Mouse (Mus musculus) liver, postnatal 0 days (tissue): ENCODE data around the gene Hoxa2. TPM values are rescaled to one million over a fixed set of nuclear protein-coding genes. Genes with fewer than 3 reads are reported as not detected.

Source experiments
- ATAC-seq: fragments of 200-750 bp; cut with Nextera tagmentation; 2 replicates; pipeline ENCODE4 v1.8.0; 2017; ENCODE audit warnings: mild to moderate bottlenecking, moderate library complexity
- DNase-seq: peaks from one replicate; pipeline ENCODE4 v3.0.0-alpha.2; 2016
- H3K27ac ChIP-seq: fragments of 300-500 bp; sonication (generic); 2 replicates; pipeline ENCODE4 v1.5.1; 2014; ENCODE audit warnings: antibody characterized with exemption, moderate library complexity, mild to moderate bottlenecking, low read depth
- H3K27me3 ChIP-seq: fragments of 300-500 bp; sonication (generic); 2 replicates; pipeline ENCODE4 v1.6.1; 2014; ENCODE audit warnings: low read length, control low read depth, mixed read lengths; ENCODE audit not compliant: insufficient read depth
- H3K36me3 ChIP-seq: fragments of 300-500 bp; sonication (generic); replicated peaks from 2 replicates; pipeline ENCODE4 v1.6.1; 2014; ENCODE audit warnings: mild to moderate bottlenecking, control low read depth, low read length, moderate library complexity, mixed read lengths; ENCODE audit not compliant: insufficient read depth
- H3K4me1 ChIP-seq: fragments of 300-500 bp; sonication (generic); 2 replicates; pipeline ENCODE4 v1.6.1; 2014; ENCODE audit warnings: antibody characterized with exemption, mild to moderate bottlenecking, control low read depth; ENCODE audit not compliant: insufficient read depth
- H3K4me2 ChIP-seq: fragments of 300-500 bp; sonication (generic); 2 replicates; pipeline ENCODE4 v1.6.1; 2014; ENCODE audit warnings: low read depth, mild to moderate bottlenecking, low read length, moderate library complexity, mixed read lengths
- H3K4me3 ChIP-seq: fragments of 300-500 bp; sonication (generic); 2 replicates; pipeline ENCODE4 v1.5.1; 2014; ENCODE audit warnings: low read depth, low read length
- H3K9ac ChIP-seq: fragments of 300-500 bp; sonication (generic); replicated peaks from 2 replicates; pipeline ENCODE4 v1.6.1; 2014; ENCODE audit warnings: mild to moderate bottlenecking, moderate library complexity
- H3K9me3 ChIP-seq: fragments of 300-500 bp; sonication (generic); 2 replicates; pipeline ENCODE4 v1.6.1; 2016; ENCODE audit warnings: mild to moderate bottlenecking, control low read depth, low read length, mixed read lengths
- CTCF ChIP-seq: sonication (generic); IDR thresholded peaks from 2 replicates; pipeline ENCODE4 v1.5.1; 2016; ENCODE audit warnings: antibody characterized with exemption, low read depth
- EP300 ChIP-seq: IDR thresholded peaks from 2 replicates; pipeline ENCODE4 v1.6.1; 2016; ENCODE audit warnings: antibody characterized with exemption, low read depth, mild to moderate bottlenecking
- WGBS: fragments of 180-500 bp; shearing (Covaris S2); extraction: QIAGEN DNeasy Blood & Tissue Kit; methylation state at CpG from one replicate; pipeline ENCODE4 v1.1.7; 2014; ENCODE audit not compliant: insufficient replicate concordance; 5-methylcytosine and 5-hydroxymethylcytosine counted together
- polyA plus RNA-seq: library from polyadenylated mRNA; unstranded; fragments of >200 nt; fragmentation: Nextera tagmentation; extraction: Ambion mirVana; gene quantifications from 2 replicates; pipeline ENCODE4 v1.2.1, GENCODE M21; 2015

The Hoxa2 gene
- polyA plus RNA-seq, 1 experiment from 2014 or later: 0.39 TPM

- H3K27ac ChIP-seq: no peak overlapping the region
- H3K9me3 ChIP-seq: no peaks in the 10 kb centered on the region
- peaks cover 8% of the 10 kb centered on the region; the same call in 1 of the 2 replicates for H3K4me1 ChIP-seq
- H3K4me3 ChIP-seq: no peak overlapping the region
- DNase-seq (no peak), ATAC-seq (no peak)
- no peak overlapping the region for H3K9ac ChIP-seq
- H3K4me2 ChIP-seq: no peak overlapping the region
- peaks cover 53% of the 10 kb centered on the region for H3K27me3 ChIP-seq
- H3K36me3 ChIP-seq: no peaks in the 10 kb centered on the region
- no peak for TF ChIP-seq CTCF
- TF ChIP-seq EP300: no peak
- 75% methylated on average over 1 of the region's 1 CpGs for WGBS
Measured at GRCm38 (mm10) chr6:52182793-52183192, 18.2 kb upstream of the Hoxa2 start.

GRCm38 (mm10) chr6:52182030-52182429 is 17.4 kb upstream of the Hoxa2 start:
- ATAC-seq: no peak
- 48% methylated on average over 2 of the region's 2 CpGs for WGBS
- Histone ChIP-seq H3K9ac (no peak overlapping the region), H3K27me3 (peaks cover 53% of the 10 kb centered on the region), H3K27ac (no peak overlapping the region), H3K4me2 (no peak overlapping the region), H3K9me3 (no peaks in the 10 kb centered on the region), H3K4me1 (peaks cover 8% of the 10 kb centered on the region; the same call in 1 of the 2 replicates), H3K36me3 (no peaks in the 10 kb centered on the region), H3K4me3 (no peak overlapping the region)
- no peak for DNase-seq
- TF ChIP-seq CTCF: no peak
- TF ChIP-seq EP300: no peak

GRCm38 (mm10) chr6:52180726-52181125 is 16.1 kb upstream of the Hoxa2 start:
- 71% methylated on average over 3 of the region's 3 CpGs for WGBS
- Histone ChIP-seq H3K9me3 (no peaks in the 10 kb centered on the region), H3K4me3 (no peak overlapping the region), H3K36me3 (no peaks in the 10 kb centered on the region), H3K4me1 (peaks cover 8% of the 10 kb centered on the region; the same call in 1 of the 2 replicates), H3K27me3 (peaks cover 53% of the 10 kb centered on the region), H3K9ac (no peak overlapping the region), H3K27ac (no peak overlapping the region), H3K4me2 (no peak overlapping the region)
- TF ChIP-seq CTCF: no peak
- TF ChIP-seq EP300: no peak
- ATAC-seq (no peak), DNase-seq (no peak)

DNA sequence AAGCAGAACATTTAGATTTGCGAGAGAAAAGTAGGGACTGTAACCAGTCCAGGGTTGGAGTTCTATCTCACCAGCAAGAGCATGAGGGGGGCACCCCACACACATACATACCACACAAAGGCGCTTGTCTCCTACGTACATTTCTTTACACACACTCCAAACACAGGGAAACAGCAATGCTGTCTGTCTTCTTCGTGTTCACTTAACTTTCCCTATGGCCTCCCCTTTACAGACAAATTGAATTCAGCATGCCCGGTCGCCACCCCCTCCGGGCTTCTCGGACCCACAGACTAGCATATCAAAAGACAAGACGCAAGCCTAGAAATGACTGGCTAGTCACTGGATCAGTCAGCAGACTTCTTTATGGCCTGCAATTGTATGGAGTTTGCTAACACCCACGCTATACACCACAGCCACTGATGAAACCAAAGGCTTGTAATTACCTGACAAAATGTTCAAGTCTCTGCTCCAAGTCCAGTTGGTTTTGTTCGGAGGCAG is 15.6 kb upstream of the Hoxa2 start:
- no peak overlapping the region; the same call in 1 of the 2 replicates for H3K4me2 ChIP-seq
- no peaks in the 10 kb centered on the region for H3K9me3 ChIP-seq
- WGBS: 57% methylated on average over 11 of the region's 11 CpGs
- peaks cover 54% of the 10 kb centered on the region for H3K27me3 ChIP-seq
- TF ChIP-seq CTCF (no peak), EP300 (no peak)
- H3K4me1 ChIP-seq: peaks cover 8% of the 10 kb centered on the region; the same call in 1 of the 2 replicates
- no peak overlapping the region for H3K27ac ChIP-seq
- no peaks in the 10 kb centered on the region for H3K36me3 ChIP-seq
- DNase-seq (no peak), ATAC-seq (no peak)
- H3K4me3 ChIP-seq: no peak overlapping the region
- no peak overlapping the region for H3K9ac ChIP-seq

DNA sequence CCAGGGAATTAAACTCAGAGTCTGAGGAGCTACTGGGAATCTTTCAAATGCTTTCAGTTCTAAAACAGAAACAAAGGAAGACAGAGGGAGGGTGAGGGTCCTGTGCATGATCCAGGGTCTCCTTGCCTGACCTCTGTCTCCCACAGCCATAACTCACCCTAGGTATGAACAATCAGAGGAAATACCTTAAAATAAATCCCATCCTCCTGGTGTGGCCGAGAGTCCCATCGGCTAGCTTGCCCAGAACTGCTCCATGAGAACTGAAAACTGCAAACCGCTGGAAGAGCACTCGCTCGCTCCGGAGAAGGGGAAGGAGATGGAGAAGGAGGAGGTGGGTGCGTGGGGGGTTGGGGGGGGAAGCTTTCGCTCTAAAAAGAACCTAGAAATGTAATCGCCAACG is 15.1 kb upstream of the Hoxa2 start:
- Histone ChIP-seq H3K4me1 (peaks cover 8% of the 10 kb centered on the region; the same call in 1 of the 2 replicates), H3K36me3 (no peaks in the 10 kb centered on the region), H3K27ac (no peak overlapping the region), H3K9ac (0 out of 2 replicates have a peak overlapping the region, but pooled peaks have one; percentile 30), H3K9me3 (no peaks in the 10 kb centered on the region), H3K4me3 (no peak overlapping the region), H3K4me2 (peak overlapping the region; percentile 35), H3K27me3 (peaks cover 57% of the 10 kb centered on the region)
- ATAC-seq: no peak
- DNase-seq: no peak
- no peak for TF ChIP-seq CTCF
- no peak for TF ChIP-seq EP300
- 44% methylated on average over 10 of the region's 10 CpGs for WGBS

DNA sequence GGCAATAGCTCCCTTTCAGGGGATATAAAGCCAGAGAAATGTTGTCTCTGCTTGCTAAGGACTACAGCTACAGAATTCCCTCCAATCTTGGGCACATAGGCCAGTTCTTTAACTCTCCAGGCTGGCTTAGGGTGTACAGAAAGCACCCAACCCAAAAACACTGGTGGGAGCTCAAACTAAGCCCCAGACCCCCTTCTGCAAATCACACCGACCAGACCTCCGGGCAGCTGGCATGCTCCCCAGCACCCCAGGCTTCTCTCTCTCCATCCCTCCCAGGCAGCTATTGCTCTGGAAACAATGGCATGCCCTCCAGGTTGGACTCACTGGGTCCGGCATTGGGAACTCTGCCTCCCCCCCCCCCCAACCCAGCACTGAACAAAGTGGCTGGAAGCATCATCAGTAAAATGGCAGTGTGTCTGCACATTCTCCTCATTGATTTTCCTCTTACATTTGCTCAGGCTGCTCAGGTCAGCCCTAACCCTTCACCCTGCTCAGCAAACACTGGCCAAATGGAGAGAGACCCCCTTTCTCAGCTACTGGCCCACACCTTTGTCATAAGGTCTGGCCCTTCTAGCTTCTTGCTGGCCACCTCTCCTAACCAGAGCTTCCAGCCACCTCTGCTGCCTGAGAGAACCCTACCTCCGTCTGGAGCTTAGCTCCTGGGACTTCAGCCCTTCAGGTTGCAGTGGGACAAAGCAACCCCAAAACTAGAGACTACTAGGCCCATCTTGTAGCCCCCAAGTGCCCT is 14.5 kb upstream of the Hoxa2 start:
- H3K27ac ChIP-seq: no peak overlapping the region

More for the DNA sequence above, 14.5 kb upstream of the Hoxa2 start:
- no peak overlapping the region for H3K9ac ChIP-seq
- no peaks in the 10 kb centered on the region for H3K36me3 ChIP-seq
- TF ChIP-seq EP300 (no peak), CTCF (no peak)
- no peak for ATAC-seq
- no peak overlapping the region for H3K4me3 ChIP-seq
- H3K4me1 ChIP-seq: peaks cover 8% of the 10 kb centered on the region; the same call in 1 of the 2 replicates
- DNase-seq: no peak
- H3K9me3 ChIP-seq: no peaks in the 10 kb centered on the region
- peak overlapping the region; percentile 35; the same call in 1 of the 2 replicates for H3K4me2 ChIP-seq
- peaks cover 58% of the 10 kb centered on the region for H3K27me3 ChIP-seq
- 42% methylated on average over 4 of the region's 4 CpGs for WGBS
